Mouse (Mus musculus) CH12.LX (cell line): ENCODE results near the gene Jkamp. TPM values are rescaled to one million over a fixed set of nuclear protein-coding genes. Genes with fewer than 3 reads are reported as not detected.
A peak's percentile ranks its signal among the peaks of the same experiment; 100 is the strongest.

ENCODE experiments used
- DNase-seq: peaks from one replicate; pipeline ENCODE4 v3.0.0-alpha.2; 2013; ENCODE audit errors: extremely low read depth
- H3K27ac ChIP-seq: 2 replicates; pipeline ENCODE4 v1.5.1; 2012; ENCODE audit warnings: low read depth, mild to moderate bottlenecking, control low read depth, moderate library complexity; ENCODE audit not compliant: insufficient read depth
- H3K27me3 ChIP-seq: replicated peaks from 2 replicates; pipeline ENCODE3; 2012; ENCODE audit warnings: inconsistent platforms
- H3K36me3 ChIP-seq, 2 experiments: replicated peaks in 1 of 2; 2 replicates each; pipeline versions ENCODE3 to v1.6.1; 2012; ENCODE audit warnings: inconsistent platforms in 1 of 2, low read length in 1 of 2, mild to moderate bottlenecking in 1 of 2, mixed read lengths in 1 of 2, moderate library complexity in 1 of 2; ENCODE audit not compliant: control insufficient read depth in 1 of 2, insufficient read depth in 1 of 2
- H3K4me1 ChIP-seq, 2 experiments: 2 replicates each; pipeline ENCODE4 v1.6.1; 2012; ENCODE audit warnings: inconsistent platforms in 1 of 2, moderate library complexity in 1 of 2; ENCODE audit not compliant: insufficient read depth in 2 of 2, control insufficient read depth in 1 of 2
- H3K4me2 ChIP-seq: 2 replicates; pipeline ENCODE4 v1.6.1; 2012; ENCODE audit warnings: low read depth, mild to moderate bottlenecking, control low read depth; ENCODE audit not compliant: poor library complexity, insufficient read depth, severe bottlenecking
- H3K4me3 ChIP-seq, 3 experiments: fragments of 150-350 bp in 1 of 3; sonication (generic) in 1 of 3; replicated peaks in 1 of 3; 2 replicates each; pipeline versions ENCODE3 to v1.5.1; 2011 to 2012; ENCODE audit warnings: low read depth in 2 of 3, low read length in 2 of 3, mild to moderate bottlenecking in 2 of 3, moderate library complexity in 2 of 3, control low read depth in 1 of 3, improper control_type of control experiment in 1 of 3, inconsistent platforms in 1 of 3, mixed read lengths in 1 of 3; ENCODE audit not compliant: poor library complexity in 1 of 3
- H3K79me2 ChIP-seq: replicated peaks from 2 replicates; pipeline ENCODE4 v1.6.1; 2012; ENCODE audit warnings: mild to moderate bottlenecking, moderate library complexity; ENCODE audit not compliant: control insufficient read depth, poor library complexity, insufficient read depth, severe bottlenecking; ENCODE audit errors: extremely low read depth
- H3K9ac ChIP-seq: 2 replicates; pipeline ENCODE4 v1.6.1; 2012; ENCODE audit warnings: low read depth, mild to moderate bottlenecking, control low read depth, moderate library complexity; ENCODE audit not compliant: insufficient read depth
- H3K9me3 ChIP-seq: replicated peaks from 2 replicates; pipeline ENCODE3; 2012; ENCODE audit warnings: low read length, inconsistent platforms, mixed read lengths
- BHLHE40 ChIP-seq: IDR thresholded peaks from 2 replicates; pipeline ENCODE4 v1.6.1; 2011; ENCODE audit warnings: mild to moderate bottlenecking, low read depth, low read length, improper control_type of control experiment
- ELF1 ChIP-seq: IDR thresholded peaks from 2 replicates; pipeline ENCODE4 v1.6.1; 2014; ENCODE audit warnings: low read depth, mild to moderate bottlenecking, inconsistent platforms, low read length, improper control_type of control experiment
- EP300 ChIP-seq: IDR thresholded peaks from 2 replicates; pipeline ENCODE4 v1.6.1; 2011; ENCODE audit warnings: low read length, improper control_type of control experiment
- ETS1 ChIP-seq: conservative IDR thresholded peaks from 2 replicates; pipeline ENCODE4 v1.6.1; 2012; ENCODE audit warnings: low read depth, mild to moderate bottlenecking, inconsistent platforms, low read length, improper control_type of control experiment, moderate library complexity
- GABPA ChIP-seq: IDR thresholded peaks from 2 replicates; pipeline ENCODE4 v1.6.1; 2012; ENCODE audit warnings: low read depth, low read length, improper control_type of control experiment, inconsistent platforms; ENCODE audit not compliant: insufficient replicate concordance
- HCFC1 ChIP-seq: IDR thresholded peaks from 2 replicates; pipeline ENCODE4 v1.6.1; 2012; ENCODE audit warnings: low read depth, mild to moderate bottlenecking, inconsistent platforms, low read length, improper control_type of control experiment
- JUN ChIP-seq: IDR thresholded peaks from 2 replicates; pipeline ENCODE4 v1.6.1; 2011; ENCODE audit warnings: low read depth, mild to moderate bottlenecking, low read length, improper control_type of control experiment, moderate library complexity; ENCODE audit not compliant: insufficient read depth
- JUND ChIP-seq: conservative IDR thresholded peaks from 2 replicates; pipeline ENCODE4 v1.6.1; 2011; ENCODE audit warnings: low read depth, low read length, improper control_type of control experiment
- KAT2A ChIP-seq: IDR thresholded peaks from 2 replicates; pipeline ENCODE4 v1.6.1; 2012; ENCODE audit warnings: low read length, improper control_type of control experiment, inconsistent platforms; ENCODE audit not compliant: insufficient replicate concordance
- MAX ChIP-seq: IDR thresholded peaks from 2 replicates; pipeline ENCODE4 v1.6.1; 2011; ENCODE audit warnings: low read length, improper control_type of control experiment
- MEF2A ChIP-seq: IDR thresholded peaks from 2 replicates; pipeline ENCODE4 v1.6.1; 2014; ENCODE audit warnings: low read depth, mild to moderate bottlenecking, inconsistent platforms, low read length, improper control_type of control experiment, borderline replicate concordance
- POLR2A ChIP-seq: IDR thresholded peaks from 2 replicates; pipeline ENCODE4 v1.6.1; 2011; ENCODE audit warnings: low read depth, mild to moderate bottlenecking, improper control_type of control experiment, low read length
- SMC3 ChIP-seq: IDR thresholded peaks from 2 replicates; pipeline ENCODE4 v1.6.1; 2011; ENCODE audit warnings: low read depth, low read length, improper control_type of control experiment
- TCF12 ChIP-seq: IDR thresholded peaks from 2 replicates; pipeline ENCODE4 v1.6.1; 2014; ENCODE audit warnings: low read depth, mild to moderate bottlenecking, inconsistent platforms, low read length, improper control_type of control experiment
- UBTF ChIP-seq: IDR thresholded peaks from 2 replicates; pipeline ENCODE4 v1.6.1; 2012; ENCODE audit warnings: low read depth, mild to moderate bottlenecking, inconsistent platforms, low read length, improper control_type of control experiment, moderate library complexity
- USF2 ChIP-seq: conservative IDR thresholded peaks from 2 replicates; pipeline ENCODE4 v1.6.1; 2011; ENCODE audit warnings: low read depth, low read length, improper control_type of control experiment
- ZMIZ1 ChIP-seq: IDR thresholded peaks from 2 replicates; pipeline ENCODE4 v1.6.1; 2012; ENCODE audit warnings: low read depth, mild to moderate bottlenecking, inconsistent platforms, low read length, improper control_type of control experiment
- ZNF384 ChIP-seq: IDR thresholded peaks from 2 replicates; pipeline ENCODE4 v1.6.1; 2012; ENCODE audit warnings: low read depth, low read length, improper control_type of control experiment, inconsistent platforms
- dilution Hi-C: fragments of 300-500 bp; cut with MboI; formaldehyde crosslinking; loops from 2 replicates; pipeline ENCODE4 v1.14.3; 2020; ENCODE audit warnings: low sequenced_read_pairs; ENCODE audit not compliant: extremely low pct_unique_long_range_greater_than_20kb, extremely low pct_ligation_motif_present
- in situ Hi-C: fragments of 300-500 bp; cut with MboI; formaldehyde crosslinking; loops from 3 replicates; pipeline ENCODE4 v1.14.3; 2019; ENCODE audit warnings: low sequenced_read_pairs, low pct_ligation_motif_present, low pct_unique_long_range_greater_than_20kb, mixed read lengths
- polyA plus RNA-seq: library from polyadenylated mRNA; unstranded; fragments of >175 nt; gene quantifications from 2 replicates; pipeline ENCODE4 v1.2.1, GENCODE M21; 2012; ENCODE audit warnings: low read depth; ENCODE audit not compliant: insufficient read length
- total RNA-seq, 2 experiments: library from RNA; depleted of rRNA; stranded (reverse); fragments of 300-350 nt in 1 of 2; fragments of >200 nt in 1 of 2; gene quantifications; 2 replicates each; pipeline ENCODE4 v1.2.3; 2012 to 2014

The Jkamp gene
- total and polyA plus RNA-seq, 3 experiments, result 20.0 to 35.0 (median 27.5) TPM

DNA sequence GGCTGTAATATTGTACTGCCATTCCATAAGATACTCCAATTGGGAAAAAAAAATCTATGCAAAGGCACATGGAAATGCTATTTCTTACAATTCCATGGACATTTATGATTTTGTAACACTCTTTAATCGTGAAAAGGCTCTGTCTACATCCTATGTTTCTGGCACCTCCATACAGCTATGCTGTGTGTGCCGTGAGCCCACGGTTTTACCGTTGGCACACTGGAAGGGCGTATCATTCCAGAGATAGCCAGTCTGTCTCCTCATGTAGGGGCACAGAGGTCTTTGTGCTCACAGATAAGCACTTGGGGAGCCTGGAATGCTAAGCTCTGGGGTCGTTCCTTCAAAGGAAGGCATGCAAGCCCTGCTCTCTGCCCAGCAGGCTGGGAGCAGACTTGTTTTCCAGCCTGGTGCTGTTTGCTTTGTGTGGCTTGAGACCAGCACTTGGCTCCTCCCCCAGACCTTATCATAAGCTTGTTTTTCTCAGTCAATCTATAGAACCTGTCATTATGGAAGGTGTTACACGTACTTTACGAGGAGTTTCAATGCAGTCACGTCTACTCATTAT, 49.2 kb upstream of the Jkamp start:
- H3K36me3 ChIP-seq, result no peaks in the 10 kb centered on the region
- peaks cover 21 to 57% of the 10 kb centered on the region in 2 experiments for H3K4me1 ChIP-seq
- dilution Hi-C loops, result no loop called here

DNA sequence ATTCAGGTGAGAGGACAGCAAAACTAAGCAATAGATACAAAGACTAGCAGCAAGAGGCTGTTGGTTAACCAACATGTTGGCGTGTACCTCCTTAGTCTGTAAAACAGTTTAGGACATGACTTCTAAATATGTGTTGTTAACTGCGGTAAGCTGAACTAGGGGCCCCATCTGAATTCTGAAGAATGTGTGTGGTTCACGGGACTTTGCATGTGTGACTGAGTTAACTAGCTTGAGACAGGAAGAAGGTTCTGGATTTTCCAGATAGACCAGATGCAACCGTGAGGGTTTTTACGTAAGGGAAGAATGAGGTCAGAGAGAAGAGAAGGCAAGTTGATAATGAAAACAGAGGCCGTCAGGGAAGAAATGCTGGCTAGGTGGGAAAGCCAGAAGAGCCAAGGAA, 48.3 kb upstream of the Jkamp start:
- DNase-seq, result peak; percentile 69
- Histone ChIP-seq H3K79me2 (no peaks in the 10 kb centered on the region), H3K9me3 (no peaks in the 10 kb centered on the region), H3K27ac (peak overlapping the region; percentile 30; the same call in 1 of the 2 replicates), H3K36me3 (no peaks in the 10 kb centered on the region), H3K4me1 (peaks cover 17 to 51% of the 10 kb centered on the region in 2 experiments), H3K4me3 (no peak overlapping the region), H3K9ac (no peak overlapping the region), H3K27me3 (no peaks in the 10 kb centered on the region), H3K4me2 (peak overlapping the region; percentile 41)
- in situ Hi-C loops (no loop called here), dilution Hi-C loops (no loop called here)
- no peak; the same call in 1 of the 2 replicates for TF ChIP-seq JUN
- TF ChIP-seq TCF12, result peak; percentile 54; the same call in 1 of the 2 replicates
- TF ChIP-seq BHLHE40, result peak; percentile 98
- no peak for TF ChIP-seq UBTF
- TF ChIP-seq ETS1, result peak; percentile 93
- TF ChIP-seq GABPA, result no peak
- TF ChIP-seq ZNF384, result no peak
- TF ChIP-seq ZMIZ1, result no peak
- TF ChIP-seq EP300, result peak; percentile 63; the same call in 1 of the 2 replicates
- peak; percentile 66 for TF ChIP-seq MEF2A
- 0 out of 2 replicates have a peak, but pooled peaks have one; percentile 3 for TF ChIP-seq MAX
- TF ChIP-seq ELF1, result 0 out of 2 replicates have a peak, but pooled peaks have one; percentile 5

More for the DNA sequence above, 49.2 kb upstream of the Jkamp start:
- no peak for TF ChIP-seq KAT2A
- H3K9ac ChIP-seq, result no peak overlapping the region
- in situ Hi-C loops, result no loop called here
- no peak for DNase-seq
- H3K27me3 ChIP-seq, result no peaks in the 10 kb centered on the region
- H3K4me3 ChIP-seq, result no peak overlapping the region
- no peaks in the 10 kb centered on the region for H3K79me2 ChIP-seq
- no peaks in the 10 kb centered on the region for H3K9me3 ChIP-seq
- H3K4me2 ChIP-seq, result no peak overlapping the region
- H3K27ac ChIP-seq, result no peak overlapping the region

DNA sequence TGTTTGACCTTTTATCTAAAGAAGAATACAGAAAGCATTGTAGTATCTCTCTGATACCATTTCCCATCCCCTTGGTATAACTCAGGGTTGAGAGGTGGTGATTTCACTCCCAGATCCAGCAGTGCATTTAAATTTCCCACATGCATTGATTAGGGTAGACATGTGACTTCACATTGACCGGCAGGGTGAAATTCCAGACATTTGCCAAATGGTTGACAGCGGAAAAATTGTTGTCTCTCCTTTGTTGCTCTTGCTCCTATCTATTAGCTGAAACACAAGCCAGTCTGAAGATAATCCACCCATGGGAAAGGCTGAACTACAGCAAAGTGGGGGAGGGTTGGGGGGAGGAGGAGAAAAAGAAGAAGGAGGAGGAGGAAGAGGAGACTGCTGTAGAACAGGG, 46.5 kb upstream of the Jkamp start:
- no peaks in the 10 kb centered on the region for H3K79me2 ChIP-seq
- no peaks in the 10 kb centered on the region for H3K36me3 ChIP-seq
- H3K27ac ChIP-seq, result no peak overlapping the region
- H3K27me3 ChIP-seq, result no peaks in the 10 kb centered on the region
- no peak for DNase-seq
- dilution Hi-C loops, result no loop called here
- no peaks in the 10 kb centered on the region for H3K9me3 ChIP-seq
- H3K9ac ChIP-seq, result no peak overlapping the region
- no peak overlapping the region for H3K4me2 ChIP-seq
- peaks cover 17 to 48% of the 10 kb centered on the region in 2 experiments for H3K4me1 ChIP-seq
- H3K4me3 ChIP-seq, result no peak overlapping the region
- in situ Hi-C loops, result no loop called here
- TF ChIP-seq POLR2A (no peak), USF2 (no peak), HCFC1 (no peak), ZMIZ1 (no peak), KAT2A (no peak), MAX (no peak), SMC3 (no peak), JUND (no peak)
